42 mouse cellular contexts compared by ENCODE assay signal in the genomic region with DNA sequence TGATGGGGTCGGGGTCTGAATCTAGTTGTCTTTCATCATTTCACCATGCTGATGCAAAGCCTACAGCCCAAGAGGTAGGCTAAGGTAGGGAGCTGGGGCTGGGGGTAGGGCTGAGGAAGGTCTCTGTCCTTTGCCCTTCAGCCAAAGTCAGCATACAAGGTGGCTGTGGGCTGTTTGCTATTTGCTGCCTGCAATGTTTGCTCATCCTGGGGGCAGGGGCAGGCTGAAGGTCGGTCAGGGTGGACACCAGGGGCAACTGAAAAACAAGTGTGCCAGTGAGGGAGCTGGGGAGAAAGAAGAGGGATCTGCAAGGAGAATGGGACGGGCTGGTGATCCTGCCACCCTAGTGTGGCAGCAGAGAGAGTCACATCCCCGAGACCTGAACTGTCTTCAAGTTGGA. TPM values are rescaled to one million over a fixed set of nuclear protein-coding genes. Genes with fewer than 3 reads are reported as not detected.
A peak's percentile ranks its signal among the peaks of the same experiment; 100 is the strongest.
DNase-seq lines count a peak whose midpoint lies in the region; ATAC-seq and TF ChIP-seq lines count a peak whose summit lies in the region.
"Had no signal": no experiment of that assay in that cellular context is flagged by ENCODE, and none has a peak within 500 bp of the region (broad histone marks: within the 10 kb centered on the region; RNA-seq: fewer than 3 reads in every experiment).

No protein-coding gene starts in this region.

- peaks cover 16% of the 10 kb centered on the region; the same call in 1 of the 2 replicates for H3K4me1 ChIP-seq in spleen, adult 2 months (ENCODE audit: control insufficient read depth, insufficient read depth, insufficient read length)
- H3K4me1 ChIP-seq in liver, embryonic 13.5 days (replicated peaks): peaks cover 53% of the 10 kb centered on the region
- H3K4me1 ChIP-seq: embryonic facial prominence, embryonic 13.5 days; forebrain, embryonic 15.5 days; hindbrain, embryonic 13.5 days; midbrain, embryonic 15.5 days; neural tube, embryonic 15.5 days had no signal

- H3K9ac ChIP-seq in liver, embryonic 13.5 days: peak overlapping the region; percentile 26; the same call in 1 of the 2 replicates
- H3K9ac ChIP-seq: embryonic facial prominence, embryonic 13.5 days; forebrain, embryonic 15.5 days; heart, embryonic 12.5 days; hindbrain, embryonic 13.5 days; midbrain, embryonic 15.5 days; neural tube, embryonic 15.5 days had no signal

- no peaks in the 10 kb centered on the region for H3K27me3 ChIP-seq in spleen, adult 2 months (ENCODE audit: control insufficient read depth, insufficient read depth, low read length)
- H3K27me3 ChIP-seq in liver, embryonic 13.5 days: no peaks in the 10 kb centered on the region
- H3K27me3 ChIP-seq: CH12.LX; embryonic facial prominence, embryonic 13.5 days; forebrain, embryonic 15.5 days; heart, embryonic 12.5 days; hindbrain, embryonic 13.5 days; midbrain, embryonic 15.5 days; neural tube, embryonic 15.5 days; Patski had no signal

- no peaks in the 10 kb centered on the region for H3K9me3 ChIP-seq in liver, embryonic 13.5 days (replicated peaks)
- H3K9me3 ChIP-seq: embryonic facial prominence, embryonic 13.5 days; forebrain, embryonic 10.5 days; forebrain, embryonic 15.5 days; heart, embryonic 12.5 days; hindbrain, embryonic 13.5 days; midbrain, embryonic 15.5 days; neural tube, embryonic 15.5 days had no signal

- no peak for TF ChIP-seq POLR2A in spleen, adult 2 months (IDR thresholded peaks at IDR 0.05; ENCODE audit: low read depth, low read length)

- no peak for TF ChIP-seq CTCF in spleen, adult 2 months (IDR thresholded peaks at IDR 0.05; ENCODE audit: extremely low read depth, insufficient read depth, insufficient read length, insufficient replicate concordance)

- H3K4me3 ChIP-seq in spleen, adult 2 months (ENCODE audit: extremely low read depth, insufficient read depth, insufficient read length): no peak overlapping the region
- no peak overlapping the region for H3K4me3 ChIP-seq in liver, embryonic 13.5 days (replicated peaks)
- H3K4me3 ChIP-seq: embryonic facial prominence, embryonic 13.5 days; forebrain, embryonic 10.5 days; forebrain, embryonic 15.5 days; heart, embryonic 12.5 days; hindbrain, embryonic 13.5 days; midbrain, embryonic 15.5 days; neural tube, embryonic 15.5 days had no signal

- H3K36me3 ChIP-seq in spleen, adult 2 months (ENCODE audit: control insufficient read depth, insufficient read depth, low read length): no peaks in the 10 kb centered on the region
- no peaks in the 10 kb centered on the region for H3K36me3 ChIP-seq in liver, embryonic 13.5 days
- H3K36me3 ChIP-seq: embryonic facial prominence, embryonic 13.5 days; forebrain, embryonic 10.5 days; forebrain, embryonic 15.5 days; heart, embryonic 12.5 days; hindbrain, embryonic 13.5 days; midbrain, embryonic 15.5 days; neural tube, embryonic 15.5 days had no signal

- peak overlapping the region; percentile 19; the same call in 1 of the 2 replicates for H3K4me2 ChIP-seq in liver, embryonic 13.5 days
- H3K4me2 ChIP-seq: embryonic facial prominence, embryonic 13.5 days; forebrain, embryonic 15.5 days; heart, embryonic 12.5 days; hindbrain, embryonic 13.5 days; midbrain, embryonic 15.5 days; neural tube, embryonic 15.5 days had no signal

- peak; percentile 60 for ATAC-seq in liver, embryonic 13.5 days (ENCODE audit: low read depth)
- ATAC-seq: forebrain, embryonic 15.5 days; intestine, postnatal 0 days; lung, postnatal 0 days; midbrain, embryonic 15.5 days; Patski had no signal

- H3K27ac ChIP-seq in spleen, adult 2 months (ENCODE audit: insufficient read depth, low read length): peak overlapping the region; percentile 60
- peak overlapping the region; percentile 75 for H3K27ac ChIP-seq in liver, embryonic 13.5 days
- H3K27ac ChIP-seq: embryonic facial prominence, embryonic 13.5 days; forebrain, embryonic 10.5 days; forebrain, embryonic 15.5 days; hindbrain, embryonic 13.5 days; midbrain, embryonic 15.5 days; neural tube, embryonic 15.5 days had no signal

- DNase-seq in adrenal gland, postnatal 10 days: peak; percentile 25
- DNase-seq in adrenal gland, adult (ENCODE audit: inconsistent age in 2 of 2, low spot score in 1 of 2): no peak
- no peak for DNase-seq in spleen, adult 2 months (ENCODE audit: low read depth in 1 of 2, low spot score in 2 of 2)
- no peak for DNase-seq in spleen, postnatal 36 days (ENCODE audit: low spot score in 2 of 2)
- DNase-seq in liver, embryonic 13.5 days: no peak
- peak; percentile 89 for DNase-seq in yolk sac, embryonic 10.5 days (ENCODE audit: low spot score)
- DNase-seq in T-cell, adult 2 months (ENCODE audit: low spot score): no peak
- DNase-seq in thymus, postnatal 25 days: no peak
- DNase-seq: cerebellum, adult 9-10 months; embryo, embryonic 11 days; gastrocnemius, postnatal 25 days; heart, adult 11 months; heart, postnatal 4 days; kidney, postnatal 4 days; layer of hippocampus, postnatal 36 days; lung, adult 18-20 months; retina, postnatal 1 day; right cerebral cortex, postnatal 25 days; spleen, adult 18-20 months; thymus, adult 2 months had no signal

- 71% methylated on average over 4 of the region's 4 CpGs for WGBS in spleen, adult 2 months
- 57% methylated on average over 4 of the region's 4 CpGs for WGBS in liver, embryonic 13.5 days (ENCODE audit: insufficient replicate concordance)

RNA-seq across cellular contexts. Expression of a gene that starts 4.1 kb away (rescaled TPM):
- 100 to 1,000 TPM; 211 to 416 TPM for total RNA-seq in adrenal gland, postnatal 10 days (2021)
- polyA plus RNA-seq in spleen, adult 2 months (2012; rRNA removed): 0.25 and 0.28 TPM in 2 replicates
- 58.3 and 74.0 TPM in 2 replicates for polyA plus RNA-seq in liver, embryonic 13.5 days (2015; fragmentation: Nextera tagmentation; extraction: Ambion mirVana)
- total RNA-seq: CH12.LX; gastrocnemius, postnatal 25 days; heart, postnatal 4 days; layer of hippocampus, postnatal 36 days; left cerebral cortex, postnatal 10 days; megakaryocyte-erythroid progenitor cell, adult 5-6 weeks; MEL had no signal
- polyA plus RNA-seq: C2C12; embryonic facial prominence, embryonic 13.5 days; forebrain, embryonic 10.5 days; forebrain, embryonic 15.5 days; frontal cortex, adult 2 months; hindbrain, embryonic 13.5 days; limb, embryonic 11.5 days; macrophage; midbrain, embryonic 15.5 days had no signal

RNA-seq across cellular contexts. Expression of a gene that starts 4.2 kb away (rescaled TPM):
- total RNA-seq in adrenal gland, postnatal 10 days (2021): 1 to 10 TPM; 1.3 to 1.5 TPM
- not detected in 2 replicates for polyA plus RNA-seq in spleen, adult 2 months (2012; rRNA removed)
- polyA plus RNA-seq in liver, embryonic 13.5 days (2015; fragmentation: Nextera tagmentation; extraction: Ambion mirVana): 5.6 and 7.5 TPM in 2 replicates
- total RNA-seq: CH12.LX; gastrocnemius, adult 18-20 months; gastrocnemius, postnatal 25 days; heart, postnatal 4 days; layer of hippocampus, adult 8-10 months; layer of hippocampus, postnatal 36 days; left cerebral cortex, postnatal 10 days; megakaryocyte-erythroid progenitor cell, adult 5-6 weeks; MEL had no signal
- polyA plus RNA-seq: C2C12; embryonic facial prominence, embryonic 13.5 days; forebrain, embryonic 10.5 days; forebrain, embryonic 15.5 days; frontal cortex, adult 2 months; heart, embryonic 12.5 days; heart, postnatal 0 days; hindbrain, embryonic 13.5 days; kidney, embryonic 14.5 days; limb, embryonic 11.5 days; lung, postnatal 0 days; macrophage; midbrain, embryonic 15.5 days; neural tube, embryonic 15.5 days; Patski; thymus, adult 2 months had no signal

RNA-seq across cellular contexts. Expression of a gene that starts 7.1 kb away (rescaled TPM):
- total RNA-seq in adrenal gland, postnatal 10 days (2021): 1,000 to 10,000 TPM in 1 of 2 experiments, 100 to 1,000 TPM in 1; 910 to 1,570 TPM
- 4.3 and 6.7 TPM in 2 replicates for polyA plus RNA-seq in spleen, adult 2 months (2012; rRNA removed)
- polyA plus RNA-seq in liver, embryonic 13.5 days (2015; fragmentation: Nextera tagmentation; extraction: Ambion mirVana): 247 and 261 TPM in 2 replicates
- total RNA-seq: CH12.LX, MEL had no signal
- polyA plus RNA-seq: C2C12 had no signal

RNA-seq across cellular contexts. Expression of a gene that starts 7.6 kb away (rescaled TPM):
- 100 to 1,000 TPM in 1 of 2 experiments, 10 to 100 TPM in 1; 52.0 to 144 TPM for total RNA-seq in adrenal gland, postnatal 10 days (2021)
- 1.2 and 5.5 TPM in 2 replicates for polyA plus RNA-seq in spleen, adult 2 months (2012; rRNA removed)
- polyA plus RNA-seq in liver, embryonic 13.5 days (2015; fragmentation: Nextera tagmentation; extraction: Ambion mirVana): 568 and 648 TPM in 2 replicates
- total RNA-seq: CH12.LX; gastrocnemius, postnatal 25 days; layer of hippocampus, postnatal 36 days; left cerebral cortex, postnatal 10 days; megakaryocyte-erythroid progenitor cell, adult 5-6 weeks; MEL had no signal
- polyA plus RNA-seq: C2C12; embryonic facial prominence, embryonic 13.5 days; forebrain, embryonic 10.5 days; forebrain, embryonic 15.5 days; frontal cortex, adult 2 months; hindbrain, embryonic 13.5 days; midbrain, embryonic 15.5 days; Patski had no signal

RNA-seq across cellular contexts. Expression of a gene that starts 13.6 kb away (rescaled TPM):
- 1,000 to 10,000 TPM; 1,872 to 4,173 TPM for total RNA-seq in adrenal gland, postnatal 10 days (2021)
- 1,613 and 1,762 TPM in 2 replicates for polyA plus RNA-seq in spleen, adult 2 months (2012; rRNA removed)
- polyA plus RNA-seq in liver, embryonic 13.5 days (2015; fragmentation: Nextera tagmentation; extraction: Ambion mirVana): 1,390 and 1,411 TPM in 2 replicates

Comparison
In these comparisons a context has a peak if more than half of its experiments do, and no peak if none do; other contexts are left out.
1. DNase-seq: peak in adrenal gland, postnatal 10 days (single experiment) and yolk sac, embryonic 10.5 days (single experiment); none in adrenal gland, adult (0 of 2), spleen, adult 2 months (0 of 2), spleen, postnatal 36 days (0 of 2), liver, embryonic 13.5 days (single experiment), T-cell, adult 2 months (single experiment) and thymus, postnatal 25 days (single experiment).
2. RNA of a gene that starts 4.1 kb away (polyA plus RNA-seq): 58.3 to 74.0 TPM in liver, embryonic 13.5 days; 0.25 to 0.28 TPM in spleen, adult 2 months; every median in the first group is over 10 times any median in the second.
3. RNA of a gene that starts 7.1 kb away (polyA plus RNA-seq): 247 to 261 TPM in liver, embryonic 13.5 days; 4.3 to 6.7 TPM in spleen, adult 2 months; every median in the first group is over 10 times any median in the second.